Mouse (Mus musculus) CH12.LX (cell line): Measurements from ENCODE around the gene Mrpl36. TPM values are rescaled to one million over a fixed set of nuclear protein-coding genes. Genes with fewer than 3 reads are reported as not detected.

Source experiments
- DNase-seq: peaks from one replicate; pipeline ENCODE4 v3.0.0-alpha.2; 2013; ENCODE audit errors: extremely low read depth
- H3K27ac ChIP-seq: 2 replicates; pipeline ENCODE4 v1.5.1; 2012; ENCODE audit warnings: low read depth, mild to moderate bottlenecking, control low read depth, moderate library complexity; ENCODE audit not compliant: insufficient read depth
- H3K27me3 ChIP-seq: replicated peaks from 2 replicates; pipeline ENCODE3; 2012; ENCODE audit warnings: inconsistent platforms
- H3K36me3 ChIP-seq, 2 experiments: replicated peaks in 1 of 2; 2 replicates each; pipeline versions ENCODE3 to v1.6.1; 2012; ENCODE audit warnings: inconsistent platforms in 1 of 2, low read length in 1 of 2, mild to moderate bottlenecking in 1 of 2, mixed read lengths in 1 of 2, moderate library complexity in 1 of 2; ENCODE audit not compliant: control insufficient read depth in 1 of 2, insufficient read depth in 1 of 2
- H3K4me1 ChIP-seq, 2 experiments: 2 replicates each; pipeline ENCODE4 v1.6.1; 2012; ENCODE audit warnings: inconsistent platforms in 1 of 2, moderate library complexity in 1 of 2; ENCODE audit not compliant: insufficient read depth in 2 of 2, control insufficient read depth in 1 of 2
- H3K4me2 ChIP-seq: 2 replicates; pipeline ENCODE4 v1.6.1; 2012; ENCODE audit warnings: low read depth, mild to moderate bottlenecking, control low read depth; ENCODE audit not compliant: poor library complexity, insufficient read depth, severe bottlenecking
- H3K4me3 ChIP-seq, 3 experiments: fragments of 150-350 bp in 1 of 3; sonication (generic) in 1 of 3; replicated peaks in 1 of 3; 2 replicates each; pipeline versions ENCODE3 to v1.5.1; 2011 to 2012; ENCODE audit warnings: low read depth in 2 of 3, low read length in 2 of 3, mild to moderate bottlenecking in 2 of 3, moderate library complexity in 2 of 3, control low read depth in 1 of 3, improper control_type of control experiment in 1 of 3, inconsistent platforms in 1 of 3, mixed read lengths in 1 of 3; ENCODE audit not compliant: poor library complexity in 1 of 3
- H3K79me2 ChIP-seq: replicated peaks from 2 replicates; pipeline ENCODE4 v1.6.1; 2012; ENCODE audit warnings: mild to moderate bottlenecking, moderate library complexity; ENCODE audit not compliant: control insufficient read depth, poor library complexity, insufficient read depth, severe bottlenecking; ENCODE audit errors: extremely low read depth
- H3K9ac ChIP-seq: 2 replicates; pipeline ENCODE4 v1.6.1; 2012; ENCODE audit warnings: low read depth, mild to moderate bottlenecking, control low read depth, moderate library complexity; ENCODE audit not compliant: insufficient read depth
- H3K9me3 ChIP-seq: replicated peaks from 2 replicates; pipeline ENCODE3; 2012; ENCODE audit warnings: low read length, inconsistent platforms, mixed read lengths
- BHLHE40 ChIP-seq: IDR thresholded peaks from 2 replicates; pipeline ENCODE4 v1.6.1; 2011; ENCODE audit warnings: mild to moderate bottlenecking, low read depth, low read length, improper control_type of control experiment
- CHD1 ChIP-seq: IDR thresholded peaks from 2 replicates; pipeline ENCODE4 v1.6.1; 2012; ENCODE audit warnings: low read depth, low read length, improper control_type of control experiment, inconsistent platforms
- CHD2 ChIP-seq: IDR thresholded peaks from 2 replicates; pipeline ENCODE4 v1.6.1; 2011; ENCODE audit warnings: low read length, improper control_type of control experiment
- CTCF ChIP-seq, 2 experiments: IDR thresholded peaks in 1 of 2; conservative IDR thresholded peaks in 1 of 2; 2 replicates each; pipeline ENCODE4 v1.5.1; 2011 to 2012; ENCODE audit warnings: low read depth in 2 of 2, low read length in 2 of 2, improper control_type of control experiment in 1 of 2, inconsistent platforms in 1 of 2, mild to moderate bottlenecking in 1 of 2, moderate library complexity in 1 of 2
- E2F4 ChIP-seq: IDR thresholded peaks from 2 replicates; pipeline ENCODE4 v1.6.1; 2011; ENCODE audit warnings: low read depth, low read length, improper control_type of control experiment; ENCODE audit not compliant: insufficient replicate concordance
- ELF1 ChIP-seq: IDR thresholded peaks from 2 replicates; pipeline ENCODE4 v1.6.1; 2014; ENCODE audit warnings: low read depth, mild to moderate bottlenecking, inconsistent platforms, low read length, improper control_type of control experiment
- EP300 ChIP-seq: IDR thresholded peaks from 2 replicates; pipeline ENCODE4 v1.6.1; 2011; ENCODE audit warnings: low read length, improper control_type of control experiment
- ETS1 ChIP-seq: conservative IDR thresholded peaks from 2 replicates; pipeline ENCODE4 v1.6.1; 2012; ENCODE audit warnings: low read depth, mild to moderate bottlenecking, inconsistent platforms, low read length, improper control_type of control experiment, moderate library complexity
- GABPA ChIP-seq: IDR thresholded peaks from 2 replicates; pipeline ENCODE4 v1.6.1; 2012; ENCODE audit warnings: low read depth, low read length, improper control_type of control experiment, inconsistent platforms; ENCODE audit not compliant: insufficient replicate concordance
- HCFC1 ChIP-seq: IDR thresholded peaks from 2 replicates; pipeline ENCODE4 v1.6.1; 2012; ENCODE audit warnings: low read depth, mild to moderate bottlenecking, inconsistent platforms, low read length, improper control_type of control experiment
- IRF4 ChIP-seq: IDR thresholded peaks from 2 replicates; pipeline ENCODE4 v1.6.1; 2014; ENCODE audit warnings: low read depth, mild to moderate bottlenecking, inconsistent platforms, low read length, improper control_type of control experiment
- JUN ChIP-seq: IDR thresholded peaks from 2 replicates; pipeline ENCODE4 v1.6.1; 2011; ENCODE audit warnings: low read depth, mild to moderate bottlenecking, low read length, improper control_type of control experiment, moderate library complexity; ENCODE audit not compliant: insufficient read depth
- JUND ChIP-seq: conservative IDR thresholded peaks from 2 replicates; pipeline ENCODE4 v1.6.1; 2011; ENCODE audit warnings: low read depth, low read length, improper control_type of control experiment
- KAT2A ChIP-seq: IDR thresholded peaks from 2 replicates; pipeline ENCODE4 v1.6.1; 2012; ENCODE audit warnings: low read length, improper control_type of control experiment, inconsistent platforms; ENCODE audit not compliant: insufficient replicate concordance
- MAFK ChIP-seq: IDR thresholded peaks from 2 replicates; pipeline ENCODE4 v1.6.1; 2011; ENCODE audit warnings: low read length, improper control_type of control experiment; ENCODE audit not compliant: insufficient replicate concordance
- MAX ChIP-seq: IDR thresholded peaks from 2 replicates; pipeline ENCODE4 v1.6.1; 2011; ENCODE audit warnings: low read length, improper control_type of control experiment
- MAZ ChIP-seq: IDR thresholded peaks from 2 replicates; pipeline ENCODE4 v1.6.1; 2012; ENCODE audit warnings: low read depth, mild to moderate bottlenecking, inconsistent platforms, low read length, improper control_type of control experiment, moderate library complexity
- MEF2A ChIP-seq: IDR thresholded peaks from 2 replicates; pipeline ENCODE4 v1.6.1; 2014; ENCODE audit warnings: low read depth, mild to moderate bottlenecking, inconsistent platforms, low read length, improper control_type of control experiment, borderline replicate concordance
- MXI1 ChIP-seq: IDR thresholded peaks from 2 replicates; pipeline ENCODE4 v1.6.1; 2011; ENCODE audit warnings: mild to moderate bottlenecking, low read depth, low read length, improper control_type of control experiment
- MYC ChIP-seq: IDR thresholded peaks from 2 replicates; pipeline ENCODE4 v1.6.1; 2011; ENCODE audit warnings: low read depth, mild to moderate bottlenecking, improper control_type of control experiment, low read length
- NELFE ChIP-seq: IDR thresholded peaks from 2 replicates; pipeline ENCODE4 v1.6.1; 2011; ENCODE audit warnings: low read depth, low read length, improper control_type of control experiment
- NRF1 ChIP-seq: IDR thresholded peaks from 2 replicates; pipeline ENCODE4 v1.6.1; 2014; ENCODE audit warnings: low read depth, mild to moderate bottlenecking, inconsistent platforms, low read length, improper control_type of control experiment, moderate library complexity
- PAX5 ChIP-seq: IDR thresholded peaks from 2 replicates; pipeline ENCODE4 v1.6.1; 2012; ENCODE audit warnings: low read length, inconsistent platforms, mixed read lengths
- POLR2A ChIP-seq: IDR thresholded peaks from 2 replicates; pipeline ENCODE4 v1.6.1; 2011; ENCODE audit warnings: low read depth, mild to moderate bottlenecking, improper control_type of control experiment, low read length
- POLR2AphosphoS2 ChIP-seq: IDR thresholded peaks from 2 replicates; pipeline ENCODE4 v1.6.1; 2011; ENCODE audit warnings: low read depth, low read length, improper control_type of control experiment
- RAD21 ChIP-seq: IDR thresholded peaks from 2 replicates; pipeline ENCODE4 v1.6.1; 2011; ENCODE audit warnings: low read depth, mild to moderate bottlenecking, low read length, improper control_type of control experiment, moderate library complexity
- RCOR1 ChIP-seq: conservative IDR thresholded peaks from 2 replicates; pipeline ENCODE4 v1.6.1; 2012; ENCODE audit warnings: low read depth, mild to moderate bottlenecking, inconsistent platforms, low read length, improper control_type of control experiment
- SIN3A ChIP-seq: IDR thresholded peaks from 2 replicates; pipeline ENCODE4 v1.6.1; 2012; ENCODE audit warnings: low read length, improper control_type of control experiment, inconsistent platforms
- SMC3 ChIP-seq: IDR thresholded peaks from 2 replicates; pipeline ENCODE4 v1.6.1; 2011; ENCODE audit warnings: low read depth, low read length, improper control_type of control experiment
- TBP ChIP-seq: conservative IDR thresholded peaks from 2 replicates; pipeline ENCODE4 v1.6.1; 2011; ENCODE audit warnings: low read depth, low read length, improper control_type of control experiment
- TCF12 ChIP-seq: IDR thresholded peaks from 2 replicates; pipeline ENCODE4 v1.6.1; 2014; ENCODE audit warnings: low read depth, mild to moderate bottlenecking, inconsistent platforms, low read length, improper control_type of control experiment
- UBTF ChIP-seq: IDR thresholded peaks from 2 replicates; pipeline ENCODE4 v1.6.1; 2012; ENCODE audit warnings: low read depth, mild to moderate bottlenecking, inconsistent platforms, low read length, improper control_type of control experiment, moderate library complexity
- USF1 ChIP-seq: IDR thresholded peaks from 2 replicates; pipeline ENCODE4 v1.6.1; 2014; ENCODE audit warnings: low read depth, mild to moderate bottlenecking, inconsistent platforms, low read length, improper control_type of control experiment
- USF2 ChIP-seq: conservative IDR thresholded peaks from 2 replicates; pipeline ENCODE4 v1.6.1; 2011; ENCODE audit warnings: low read depth, low read length, improper control_type of control experiment
- ZC3H11A ChIP-seq: IDR thresholded peaks from 2 replicates; pipeline ENCODE4 v1.6.1; 2012; ENCODE audit warnings: low read depth, mild to moderate bottlenecking, inconsistent platforms, low read length, improper control_type of control experiment
- ZKSCAN1 ChIP-seq: IDR thresholded peaks from 2 replicates; pipeline ENCODE4 v1.6.1; 2012; ENCODE audit warnings: low read depth, inconsistent platforms, low read length, improper control_type of control experiment, borderline replicate concordance
- ZMIZ1 ChIP-seq: IDR thresholded peaks from 2 replicates; pipeline ENCODE4 v1.6.1; 2012; ENCODE audit warnings: low read depth, mild to moderate bottlenecking, inconsistent platforms, low read length, improper control_type of control experiment
- ZNF384 ChIP-seq: IDR thresholded peaks from 2 replicates; pipeline ENCODE4 v1.6.1; 2012; ENCODE audit warnings: low read depth, low read length, improper control_type of control experiment, inconsistent platforms
- dilution Hi-C: fragments of 300-500 bp; cut with MboI; formaldehyde crosslinking; loops from 2 replicates; pipeline ENCODE4 v1.14.3; 2020; ENCODE audit warnings: low sequenced_read_pairs; ENCODE audit not compliant: extremely low pct_unique_long_range_greater_than_20kb, extremely low pct_ligation_motif_present
- in situ Hi-C: fragments of 300-500 bp; cut with MboI; formaldehyde crosslinking; loops from 3 replicates; pipeline ENCODE4 v1.14.3; 2019; ENCODE audit warnings: low sequenced_read_pairs, low pct_ligation_motif_present, low pct_unique_long_range_greater_than_20kb, mixed read lengths
- polyA plus RNA-seq: library from polyadenylated mRNA; unstranded; fragments of >175 nt; gene quantifications from 2 replicates; pipeline ENCODE4 v1.2.1, GENCODE M21; 2012; ENCODE audit warnings: low read depth; ENCODE audit not compliant: insufficient read length
- total RNA-seq, 2 experiments: library from RNA; depleted of rRNA; stranded (reverse); fragments of 300-350 nt in 1 of 2; fragments of >200 nt in 1 of 2; gene quantifications; 2 replicates each; pipeline ENCODE4 v1.2.3; 2012 to 2014

Gene Mrpl36
- total and polyA plus RNA-seq, 3 experiments = 102 to 220 (median 133) TPM

DNA sequence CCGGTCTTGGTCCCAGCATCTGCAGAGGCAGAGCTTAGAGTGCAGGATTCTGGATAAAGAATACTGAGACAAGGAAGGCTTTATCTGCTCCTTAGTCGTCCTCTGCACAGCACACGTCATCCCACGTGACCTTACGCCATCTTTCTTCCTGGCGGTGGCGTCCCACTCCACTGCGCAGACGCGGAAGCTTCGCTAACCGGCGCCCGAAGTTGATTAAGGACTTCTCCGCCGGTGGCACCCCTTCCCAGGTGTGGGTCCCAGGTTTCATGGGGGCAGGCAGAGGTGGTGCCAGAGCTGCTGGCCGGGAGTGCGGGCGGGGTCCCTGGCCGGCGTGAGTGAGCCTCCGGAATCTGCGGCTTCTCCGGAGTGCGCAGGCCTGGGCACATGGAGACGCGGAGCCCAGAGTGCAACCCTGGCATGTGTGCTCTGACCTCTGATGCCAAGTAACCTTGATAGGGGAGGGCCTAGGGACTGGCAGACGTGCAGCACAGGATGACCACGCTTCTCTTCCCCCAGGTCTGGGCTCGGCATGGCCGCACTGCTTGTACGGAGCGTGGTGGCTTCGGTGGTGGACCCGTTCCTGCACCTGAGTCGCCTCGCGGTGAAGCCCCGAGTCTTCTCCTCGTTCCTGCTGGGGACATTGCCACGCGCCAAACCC is 2.7 kb downstream of the Mrpl36 start:
- peak; percentile 87 for DNase-seq
- H3K4me1 ChIP-seq = peaks cover 5 to 46% of the 10 kb centered on the region in 2 experiments
- H3K4me2 ChIP-seq = peak overlapping the region; percentile 86
- H3K27me3 ChIP-seq = no peaks in the 10 kb centered on the region
- H3K9ac ChIP-seq = peak overlapping the region; percentile 58
- H3K79me2 ChIP-seq = peaks cover 11% of the 10 kb centered on the region
- H3K4me3 ChIP-seq = peak overlapping the region; percentile 81 to 93 (median 91)
- dilution Hi-C loops (no loop called here), in situ Hi-C loops (no loop called here)
- no peaks in the 10 kb centered on the region for H3K9me3 ChIP-seq
- TF ChIP-seq ZC3H11A (no peak), RAD21 (no peak), SMC3 (no peak), ETS1 (no peak; the same call in 1 of the 2 replicates), EP300 (no peak), PAX5 (no peak), BHLHE40 (peak; percentile 93), POLR2AphosphoS2 (no peak), UBTF (no peak), CTCF (conservative IDR thresholded peaks at IDR 0.05 in 1 of 2, IDR thresholded peaks at IDR 0.05 in 1 of 2; ENCODE audit: low read depth in 2 of 2, low read length in 2 of 2) (no peak), SIN3A (peak; percentile 74), ZMIZ1 (no peak; the same call in 1 of the 2 replicates), ZKSCAN1 (no peak), NRF1 (peak; percentile 91), MAFK (no peak), KAT2A (peak; percentile 65; the same call in 1 of the 2 replicates), JUN (no peak), TCF12 (peak; percentile 78), MAZ (no peak), JUND (no peak), CHD1 (no peak), USF2 (peak; percentile 92), ZNF384 (no peak), CHD2 (no peak), HCFC1 (peak; percentile 89), MAX (peak; percentile 89), RCOR1 (no peak), E2F4 (no peak), POLR2A (peak; percentile 81), ELF1 (peak; percentile 97), MXI1 (peak; percentile 79; the same call in 1 of the 2 replicates), USF1 (peak; percentile 94), GABPA (no peak; the same call in 1 of the 2 replicates), TBP (peak; percentile 58; the same call in 1 of the 2 replicates), NELFE (peak; percentile 84; the same call in 1 of the 2 replicates), MYC (peak; percentile 16), IRF4 (no peak), MEF2A (0 out of 2 replicates have a peak, but pooled peaks have one; percentile 26)
- H3K36me3 ChIP-seq = peaks cover 12 to 30% of the 10 kb centered on the region in 2 experiments
- H3K27ac ChIP-seq = no peak overlapping the region
